Comparison of ENCODE assay signal across 9 mouse cellular contexts in genomic region chr4:40144543-40144942, GRCm38 (mm10). TPM values are rescaled to one million over a fixed set of nuclear protein-coding genes. Genes with fewer than 3 reads are reported as not detected.
DNase-seq lines count a peak whose midpoint lies in the region; ATAC-seq and TF ChIP-seq lines count a peak whose summit lies in the region.
"Had no signal": no experiment of that assay in that cellular context is flagged by ENCODE, and none has a peak within 500 bp of the region (broad histone marks: within the 10 kb centered on the region; RNA-seq: fewer than 3 reads in every experiment).

No protein-coding gene starts in this region.

- no peak for ATAC-seq in forebrain, embryonic 13.5 days
- ATAC-seq in liver, embryonic 12.5 days = no peak

- H3K79me2 ChIP-seq in liver, adult 2 months (ENCODE audit: control insufficient read depth, insufficient read depth, low read length) = peaks cover 21% of the 10 kb centered on the region; the same call in 1 of the 2 replicates

- H3K9me3 ChIP-seq in forebrain, embryonic 13.5 days (replicated peaks) = no peaks in the 10 kb centered on the region
- H3K9me3 ChIP-seq in liver, embryonic 12.5 days (replicated peaks) = no peaks in the 10 kb centered on the region

- H3K4me1 ChIP-seq in liver, adult 2 months (ENCODE audit: control insufficient read depth, insufficient read depth, low read length) = peaks cover 31% of the 10 kb centered on the region
- H3K4me1 ChIP-seq in forebrain, embryonic 13.5 days = peaks cover 23% of the 10 kb centered on the region
- peaks cover 35% of the 10 kb centered on the region for H3K4me1 ChIP-seq in liver, embryonic 12.5 days

- H3K9ac ChIP-seq in liver, adult 2 months (ENCODE audit: low read depth, low read length) = peak overlapping the region; percentile 40
- peak overlapping the region; percentile 83; the same call in 1 of the 2 replicates for H3K9ac ChIP-seq in forebrain, embryonic 13.5 days
- no peak overlapping the region for H3K9ac ChIP-seq in liver, embryonic 12.5 days

- no peak for DNase-seq in liver, adult 2 months (ENCODE audit: extremely low read depth, low read depth, low spot score)
- no peak for DNase-seq in liver
- peak; percentile 2 for DNase-seq in splenic B cell, adult 2 months (ENCODE audit: low read depth, low spot score)
- no peak for DNase-seq in right cerebral cortex, adult 18-20 months
- DNase-seq in cerebellum, postnatal 14 days = no peak
- DNase-seq in cerebellum, postnatal 36 days = no peak
- DNase-seq: thymus, adult 18-20 months had no signal

- peak overlapping the region; percentile 92 for H3K4me3 ChIP-seq in liver, adult 2 months (ENCODE audit: insufficient read depth, low read depth, low read length)
- peak overlapping the region; percentile 83 for H3K4me3 ChIP-seq in forebrain, embryonic 13.5 days
- peak overlapping the region; percentile 76 for H3K4me3 ChIP-seq in liver, embryonic 12.5 days

- TF ChIP-seq CTCF in liver, adult 2 months (IDR thresholded peaks at IDR 0.05; ENCODE audit: low read depth, low read length) = no peak

- H3K36me3 ChIP-seq in liver, adult 2 months (ENCODE audit: control insufficient read depth, insufficient read depth, low read length) = 0 out of 2 replicates have a peak, but pooled peaks cover 3% of the 10 kb centered on the region
- H3K36me3 ChIP-seq in forebrain, embryonic 13.5 days (ENCODE audit: poor library complexity, severe bottlenecking) = 0 out of 2 replicates have a peak, but pooled peaks cover 4% of the 10 kb centered on the region
- 0 out of 2 replicates have a peak, but pooled peaks cover 3% of the 10 kb centered on the region for H3K36me3 ChIP-seq in liver, embryonic 12.5 days
- H3K36me3 ChIP-seq in splenic B cell, adult 2 months (ENCODE audit: control insufficient read depth, insufficient read depth, low read length, poor library complexity, severe bottlenecking) = no peaks in the 10 kb centered on the region

- TF ChIP-seq POLR2A in liver, adult 2 months (IDR thresholded peaks at IDR 0.05; ENCODE audit: extremely low read depth, insufficient read depth, low read length) = no peak

- peak overlapping the region; percentile 5 for H3K27ac ChIP-seq in liver, adult 2 months (replicated peaks; ENCODE audit: insufficient read depth, low read depth, low read length)
- no peak overlapping the region for H3K27ac ChIP-seq in forebrain, embryonic 13.5 days
- H3K27ac ChIP-seq in liver, embryonic 12.5 days = no peak overlapping the region

- WGBS in liver, adult 2 months = 61% methylated on average over 1 of the region's 1 CpGs
- 35% methylated on average over 1 of the region's 1 CpGs for WGBS in forebrain, embryonic 13.5 days
- WGBS in liver, embryonic 12.5 days (ENCODE audit: insufficient replicate concordance) = 60% methylated on average over 1 of the region's 1 CpGs

- H3K27me3 ChIP-seq in liver, adult 2 months (ENCODE audit: control insufficient read depth, insufficient read depth, low read length) = no peaks in the 10 kb centered on the region
- H3K27me3 ChIP-seq in forebrain, embryonic 13.5 days = no peaks in the 10 kb centered on the region
- no peaks in the 10 kb centered on the region for H3K27me3 ChIP-seq in liver, embryonic 12.5 days (replicated peaks)
- no peaks in the 10 kb centered on the region for H3K27me3 ChIP-seq in splenic B cell, adult 2 months (ENCODE audit: control insufficient read depth, insufficient read depth, low read length, poor library complexity, severe bottlenecking)

- H3K4me2 ChIP-seq in forebrain, embryonic 13.5 days = peak overlapping the region; percentile 74
- H3K4me2 ChIP-seq in liver, embryonic 12.5 days = peak overlapping the region; percentile 90

RNA-seq across cellular contexts. Expression of gene Aco1, which starts 1.7 kb away (rescaled TPM):
- 173 and 178 TPM in 2 replicates for total RNA-seq in liver, adult 2 months (2014; rRNA removed)
- 112 and 125 TPM in 2 replicates for polyA plus RNA-seq in liver, adult 2 months (2012; rRNA removed)
- polyA plus RNA-seq in forebrain, embryonic 13.5 days (2015; fragmentation: Nextera tagmentation; extraction: Ambion mirVana) = 50.7 and 55.9 TPM in 2 replicates
- 26.9 and 27.5 TPM in 2 replicates for polyA plus RNA-seq in liver, embryonic 12.5 days (2016; fragmentation: Nextera tagmentation; extraction: Ambion mirVana)
